Comparison of ENCODE assay signal across 18 mouse cellular contexts in the genomic region with DNA sequence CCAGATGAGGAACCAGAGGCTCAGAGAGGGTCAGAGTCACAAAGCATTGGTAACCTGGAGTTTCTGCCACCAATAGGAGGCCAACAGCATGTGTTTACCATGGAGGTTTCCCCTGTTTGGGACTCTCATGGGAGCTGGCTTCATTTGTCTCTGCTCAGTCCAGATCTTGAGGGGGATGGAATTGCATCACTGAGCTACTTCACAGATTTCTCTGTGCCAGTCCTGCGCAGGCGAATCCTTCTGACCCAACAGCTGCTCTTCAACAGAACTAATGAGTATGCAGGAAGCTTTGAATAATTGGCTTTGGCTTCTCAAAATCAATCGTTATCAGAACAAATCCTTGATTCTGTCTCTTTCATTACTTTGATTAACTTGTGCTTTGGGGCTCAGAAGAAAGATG.
DNase-seq lines count a peak whose midpoint lies in the region; ATAC-seq and TF ChIP-seq lines count a peak whose summit lies in the region.
"Had no signal": no experiment of that assay in that cellular context is flagged by ENCODE, and none has a peak within 500 bp of the region (broad histone marks: within the 10 kb centered on the region; RNA-seq: fewer than 3 reads in every experiment).

No protein-coding gene starts in this region.

- DNase-seq in layer of hippocampus, adult 2 months (ENCODE audit: low spot score in 2 of 2): peak; percentile 52 to 60
- DNase-seq in layer of hippocampus, postnatal 10 days (ENCODE audit: low spot score in 2 of 2): no peak
- DNase-seq in ES-E14 (ENCODE audit: low read depth, low spot score): no peak
- DNase-seq in layer of hippocampus, adult 8-10 months (ENCODE audit: low spot score in 2 of 2): peak; percentile 58 to 67
- DNase-seq in right cerebral cortex, postnatal 25 days: no peak
- DNase-seq in thymus, adult 18-20 months: no peak
- DNase-seq: adrenal gland, postnatal 10 days; cerebellum, adult 11-12 months; cerebellum, adult 9-11 months; cerebellum, postnatal 36 days; heart, adult 2 months had no signal

- in situ Hi-C loops in ES-E14 (cut with MboI; ENCODE audit: low sequenced_read_pairs in 2 of 2, unreplicated experiment in 2 of 2): no loop called here

- H3K4me2 ChIP-seq in forebrain, embryonic 15.5 days (replicated peaks): no peak overlapping the region
- H3K4me2 ChIP-seq: embryonic facial prominence, embryonic 13.5 days; heart, embryonic 12.5 days; hindbrain, embryonic 14.5 days; intestine, embryonic 15.5 days had no signal

- H3K9ac ChIP-seq in ES-E14 (ENCODE audit: insufficient read depth, low read depth, low read length, poor library complexity, severe bottlenecking): no peak overlapping the region
- H3K9ac ChIP-seq in forebrain, embryonic 15.5 days (replicated peaks): no peak overlapping the region
- H3K9ac ChIP-seq: embryonic facial prominence, embryonic 13.5 days; heart, embryonic 12.5 days; hindbrain, embryonic 14.5 days; intestine, embryonic 15.5 days had no signal

- H3K4me3 ChIP-seq in layer of hippocampus, adult 2 months: no peak overlapping the region
- H3K4me3 ChIP-seq in ES-E14 (ENCODE audit: insufficient read depth in 1 of 2, low read depth in 1 of 2, low read length in 2 of 2, poor library complexity in 1 of 2, severe bottlenecking in 1 of 2): no peak overlapping the region
- no peak overlapping the region for H3K4me3 ChIP-seq in forebrain, embryonic 15.5 days
- H3K4me3 ChIP-seq: embryonic facial prominence, embryonic 13.5 days; heart, adult 2 months; heart, embryonic 12.5 days; hindbrain, embryonic 10.5 days; intestine, embryonic 15.5 days had no signal

- H3K27ac ChIP-seq in layer of hippocampus, adult 2 months: peak overlapping the region; percentile 67
- H3K27ac ChIP-seq in ES-E14 (ENCODE audit: insufficient read depth, low read depth, low read length, poor library complexity, severe bottlenecking): peak overlapping the region; percentile 80
- H3K27ac ChIP-seq in forebrain, embryonic 15.5 days (replicated peaks): no peak overlapping the region
- H3K27ac ChIP-seq: embryonic facial prominence, embryonic 13.5 days; heart, adult 2 months; hindbrain, embryonic 10.5 days; hindbrain, embryonic 14.5 days; intestine, embryonic 15.5 days had no signal

- no peak for ATAC-seq in forebrain, embryonic 15.5 days (replicated peaks)
- ATAC-seq: forebrain, embryonic 14.5 days; intestine, embryonic 15.5 days had no signal

- WGBS in forebrain, embryonic 15.5 days: 58% methylated on average over 3 of the region's 3 CpGs

- H3K36me3 ChIP-seq in ES-E14 (ENCODE audit: control insufficient read depth, insufficient read depth, low read length, poor library complexity, severe bottlenecking): no peaks in the 10 kb centered on the region; the same call in 1 of the 2 replicates
- H3K36me3 ChIP-seq in forebrain, embryonic 15.5 days: no peaks in the 10 kb centered on the region
- H3K36me3 ChIP-seq: embryonic facial prominence, embryonic 13.5 days; heart, embryonic 12.5 days; hindbrain, embryonic 10.5 days; intestine, embryonic 15.5 days had no signal

- no peaks in the 10 kb centered on the region for H3K27me3 ChIP-seq in forebrain, embryonic 15.5 days
- H3K27me3 ChIP-seq: embryonic facial prominence, embryonic 13.5 days; heart, embryonic 12.5 days; intestine, embryonic 15.5 days had no signal

- H3K4me1 ChIP-seq in ES-E14 (ENCODE audit: control insufficient read depth in 2 of 2, insufficient read depth in 2 of 2, low read length in 2 of 2, poor library complexity in 1 of 2): peaks cover 10 to 22% of the 10 kb centered on the region in 2 experiments
- H3K4me1 ChIP-seq in forebrain, embryonic 15.5 days: no peaks in the 10 kb centered on the region
- H3K4me1 ChIP-seq: embryonic facial prominence, embryonic 13.5 days; heart, embryonic 12.5 days; intestine, embryonic 15.5 days had no signal

- TF ChIP-seq CTCF in layer of hippocampus, adult 2 months (conservative IDR thresholded peaks at IDR 0.05): no peak

- no peaks in the 10 kb centered on the region for H3K9me3 ChIP-seq in ES-E14 (ENCODE audit: control insufficient read depth, insufficient read depth, low read depth, low read length)
- no peaks in the 10 kb centered on the region for H3K9me3 ChIP-seq in forebrain, embryonic 15.5 days
- H3K9me3 ChIP-seq: embryonic facial prominence, embryonic 13.5 days; heart, embryonic 12.5 days; hindbrain, embryonic 10.5 days; intestine, embryonic 15.5 days had no signal

TF ChIP-seq in ES-E14, 5 proteins besides CTCF, POLR2A, EP300 and RAD21:
- TF ChIP-seq CHD2 (IDR thresholded peaks at IDR 0.05; ENCODE audit: low read depth, low read length) (no peak), ZC3H11A (IDR thresholded peaks at IDR 0.05; ENCODE audit: borderline replicate concordance, low read depth, low read length) (no peak), HCFC1 (IDR thresholded peaks at IDR 0.05; ENCODE audit: borderline replicate concordance, insufficient read depth, low read length) (no peak), ZNF384 (IDR thresholded peaks at IDR 0.05; ENCODE audit: low read depth, low read length) (no peak), MAFK (IDR thresholded peaks at IDR 0.05; ENCODE audit: insufficient read depth, low read depth, low read length) (no peak)

Comparison
In these comparisons a context has a peak if more than half of its experiments do, and no peak if none do; other contexts are left out.
1. DNase-seq: peak in layer of hippocampus, adult 2 months (2 of 2) and layer of hippocampus, adult 8-10 months (2 of 2); none in layer of hippocampus, postnatal 10 days (0 of 2), ES-E14 (single experiment), right cerebral cortex, postnatal 25 days (single experiment) and thymus, adult 18-20 months (0 of 2).